8 mouse cellular contexts compared by ENCODE assay signal in the genomic region with DNA sequence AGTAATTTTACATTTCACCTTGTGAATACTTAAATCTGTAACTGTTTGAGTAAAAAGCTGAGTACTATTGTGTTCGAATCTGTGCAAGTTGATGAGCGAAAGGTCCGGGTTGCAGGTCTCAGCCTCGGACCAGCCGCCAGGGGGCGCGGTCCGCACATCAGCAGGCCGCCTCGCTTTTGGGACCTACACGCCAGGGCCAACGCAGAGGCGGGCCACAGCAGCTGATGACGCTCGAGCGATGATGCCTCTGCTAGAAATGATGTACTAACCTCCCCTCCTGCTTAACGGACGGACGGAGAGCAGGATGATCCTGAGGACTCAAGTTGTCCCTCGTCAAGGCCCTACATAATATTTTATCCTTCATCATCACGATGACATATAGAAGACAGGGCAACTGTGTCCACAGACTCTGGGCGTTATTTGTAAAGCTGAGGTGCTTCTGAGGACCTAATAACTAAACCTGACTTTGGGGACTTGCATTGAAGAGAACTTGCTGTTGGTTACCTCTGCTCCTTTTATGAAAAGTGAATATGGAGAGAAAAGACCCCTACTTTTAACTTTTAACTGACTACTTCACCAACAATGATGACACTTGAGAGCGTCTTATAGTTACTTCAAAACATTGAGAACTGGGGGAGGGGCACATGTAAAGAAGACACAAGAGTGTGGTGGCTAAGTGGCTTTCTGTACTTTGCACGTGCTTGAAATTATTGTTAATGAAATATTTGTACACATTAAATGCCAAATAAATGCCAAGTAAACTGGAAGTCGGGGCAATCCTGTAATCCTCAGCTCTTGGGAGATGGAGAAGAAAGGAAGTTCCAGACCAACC. TPM values are rescaled to one million over a fixed set of nuclear protein-coding genes. Genes with fewer than 3 reads are reported as not detected.
A peak's percentile ranks its signal among the peaks of the same experiment; 100 is the strongest.
DNase-seq lines count a peak whose midpoint lies in the region; ATAC-seq and TF ChIP-seq lines count a peak whose summit lies in the region.

No protein-coding gene starts in this region.

- peak; percentile 98 for TF ChIP-seq CTCF in small intestine, adult 2 months (IDR thresholded peaks at IDR 0.05; ENCODE audit: extremely low read depth, insufficient read length, insufficient replicate concordance, low read depth, low read length)

- H3K4me1 ChIP-seq in embryonic facial prominence, embryonic 12.5 days: peaks cover 20% of the 10 kb centered on the region
- H3K4me1 ChIP-seq in limb, embryonic 10.5 days: peaks cover 21% of the 10 kb centered on the region
- peaks cover 11% of the 10 kb centered on the region for H3K4me1 ChIP-seq in midbrain, embryonic 11.5 days (ENCODE audit: control insufficient read depth, insufficient read depth, low read length)
- peaks cover 3% of the 10 kb centered on the region; the same call in 1 of the 2 replicates for H3K4me1 ChIP-seq in small intestine, adult 2 months (ENCODE audit: control insufficient read depth, insufficient read depth, insufficient read length, low read length)

- TF ChIP-seq POLR2A in small intestine, adult 2 months (IDR thresholded peaks at IDR 0.05; ENCODE audit: low read depth, low read length): no peak

- peak overlapping the region; percentile 34 for H3K4me3 ChIP-seq in embryonic facial prominence, embryonic 12.5 days
- H3K4me3 ChIP-seq in limb, embryonic 10.5 days: peak overlapping the region; percentile 94
- peak overlapping the region; percentile 31 for H3K4me3 ChIP-seq in midbrain, embryonic 11.5 days (ENCODE audit: low read depth, low read length)
- H3K4me3 ChIP-seq in small intestine, adult 2 months (ENCODE audit: low read depth, low read length): peak overlapping the region; percentile 44

- peak; percentile 59 for ATAC-seq in embryonic facial prominence, embryonic 12.5 days (ENCODE audit: insufficient number of reproducible peaks, insufficient read depth, low FRiP score, low TSS enrichment)
- peak; percentile 80 for ATAC-seq in midbrain, embryonic 11.5 days (ENCODE audit: low FRiP score)

- WGBS in embryonic facial prominence, embryonic 12.5 days: 2% methylated on average over 25 of the region's 25 CpGs
- WGBS in limb, embryonic 10.5 days: 1% methylated on average over 25 of the region's 25 CpGs
- under 1% methylated on average over 25 of the region's 25 CpGs for WGBS in midbrain, embryonic 11.5 days
- WGBS in small intestine, adult 2 months: 3% methylated on average over 25 of the region's 25 CpGs

- H3K9ac ChIP-seq in embryonic facial prominence, embryonic 12.5 days: peak overlapping the region; percentile 27; the same call in 1 of the 2 replicates
- H3K9ac ChIP-seq in midbrain, embryonic 11.5 days (ENCODE audit: low read length): peak overlapping the region; percentile 42; the same call in 1 of the 2 replicates

- peak; percentile 97 for DNase-seq in 3T3-L1 (ENCODE audit: low read depth, low spot score)
- DNase-seq in adrenal gland, postnatal 14 days: peak; percentile 95
- DNase-seq in heart, adult 18-20 months: peak; percentile 89 to 94
- peak; percentile 88 for DNase-seq in kidney, adult 18-20 months
- DNase-seq in limb, embryonic 10.5 days (ENCODE audit: low spot score): peak; percentile 95
- peak; percentile 99 for DNase-seq in midbrain, embryonic 11.5 days (ENCODE audit: low spot score, missing footprints)

- H3K36me3 ChIP-seq in embryonic facial prominence, embryonic 12.5 days: peaks cover 23% of the 10 kb centered on the region
- peaks cover 28% of the 10 kb centered on the region for H3K36me3 ChIP-seq in limb, embryonic 10.5 days
- H3K36me3 ChIP-seq in midbrain, embryonic 11.5 days (ENCODE audit: control insufficient read depth, insufficient read depth, low read length): peaks cover 4% of the 10 kb centered on the region
- H3K36me3 ChIP-seq in small intestine, adult 2 months (ENCODE audit: control insufficient read depth, insufficient read depth, low read length): peaks cover 13% of the 10 kb centered on the region

- no peaks in the 10 kb centered on the region for H3K27me3 ChIP-seq in embryonic facial prominence, embryonic 12.5 days
- no peaks in the 10 kb centered on the region for H3K27me3 ChIP-seq in limb, embryonic 10.5 days (ENCODE audit: low read depth, poor library complexity, severe bottlenecking)
- H3K27me3 ChIP-seq in midbrain, embryonic 11.5 days (ENCODE audit: control insufficient read depth, insufficient read depth, low read length): no peaks in the 10 kb centered on the region
- H3K27me3 ChIP-seq in small intestine, adult 2 months (ENCODE audit: control insufficient read depth, insufficient read depth, low read length): no peaks in the 10 kb centered on the region

- no peak overlapping the region for H3K27ac ChIP-seq in embryonic facial prominence, embryonic 12.5 days
- no peak overlapping the region for H3K27ac ChIP-seq in limb, embryonic 10.5 days
- H3K27ac ChIP-seq in midbrain, embryonic 11.5 days (ENCODE audit: low read depth, low read length): no peak overlapping the region
- no peak overlapping the region; the same call in 1 of the 2 replicates for H3K27ac ChIP-seq in small intestine, adult 2 months (ENCODE audit: insufficient read depth, low read depth, low read length)

- H3K9me3 ChIP-seq in embryonic facial prominence, embryonic 12.5 days: no peaks in the 10 kb centered on the region
- H3K9me3 ChIP-seq in limb, embryonic 10.5 days (replicated peaks): no peaks in the 10 kb centered on the region
- no peaks in the 10 kb centered on the region for H3K9me3 ChIP-seq in midbrain, embryonic 11.5 days (ENCODE audit: control insufficient read depth, low read length)

- peak overlapping the region; percentile 75 for H3K4me2 ChIP-seq in embryonic facial prominence, embryonic 12.5 days (replicated peaks)
- H3K4me2 ChIP-seq in midbrain, embryonic 11.5 days: peak overlapping the region; percentile 92

RNA-seq across cellular contexts. Expression of gene Abt1, which starts 1.0 kb away (rescaled TPM):
- 5.9 and 6.3 TPM in 2 replicates for total RNA-seq in adrenal gland, postnatal 14 days (2021)
- polyA plus RNA-seq in embryonic facial prominence, embryonic 12.5 days (2016; fragmentation: Nextera tagmentation; extraction: Ambion mirVana): 12.9 and 13.9 TPM in 2 replicates
- total RNA-seq in heart, adult 18-20 months (2021): 1 to 10 TPM; 4.6 to 4.7 TPM
- polyA plus RNA-seq in limb, embryonic 10.5 days (2016; fragmentation: Nextera tagmentation; extraction: Ambion mirVana): 16.9 and 17.1 TPM in 2 replicates
- polyA plus RNA-seq in midbrain, embryonic 11.5 days (2014; fragmentation: Nextera tagmentation; extraction: Ambion mirVana): 14.0 and 14.9 TPM in 2 replicates
- polyA plus RNA-seq in small intestine, adult 2 months (2012; rRNA removed): 0.95 and 1.2 TPM in 2 replicates

RNA-seq across cellular contexts. Expression of gene Btn1a1, which starts 41.0 kb away (rescaled TPM):
- total RNA-seq in adrenal gland, postnatal 14 days (2021): 0.19 TPM in 1 of 2 replicates, not detected in the other
- 0.10 and 0.20 TPM in 2 replicates for polyA plus RNA-seq in embryonic facial prominence, embryonic 12.5 days (2016; fragmentation: Nextera tagmentation; extraction: Ambion mirVana)
- not detected for total RNA-seq in heart, adult 18-20 months (2021)
- polyA plus RNA-seq in limb, embryonic 10.5 days (2016; fragmentation: Nextera tagmentation; extraction: Ambion mirVana): 0.08 and 0.10 TPM in 2 replicates
- not detected in 2 replicates for polyA plus RNA-seq in midbrain, embryonic 11.5 days (2014; fragmentation: Nextera tagmentation; extraction: Ambion mirVana)
- 0.05 TPM in 1 of 2 replicates, not detected in the other for polyA plus RNA-seq in small intestine, adult 2 months (2012; rRNA removed)

RNA-seq across cellular contexts. Expression of gene Zfp322a, which starts 55.7 kb away (rescaled TPM):
- total RNA-seq in adrenal gland, postnatal 14 days (2021): 20.6 and 26.1 TPM in 2 replicates
- polyA plus RNA-seq in embryonic facial prominence, embryonic 12.5 days (2016; fragmentation: Nextera tagmentation; extraction: Ambion mirVana): 65.4 and 67.5 TPM in 2 replicates
- total RNA-seq in heart, adult 18-20 months (2021): 10 to 100 TPM; 16.7 to 17.3 TPM
- 55.7 and 69.0 TPM in 2 replicates for polyA plus RNA-seq in limb, embryonic 10.5 days (2016; fragmentation: Nextera tagmentation; extraction: Ambion mirVana)
- polyA plus RNA-seq in midbrain, embryonic 11.5 days (2014; fragmentation: Nextera tagmentation; extraction: Ambion mirVana): 69.4 and 77.9 TPM in 2 replicates
- 0.15 and 0.20 TPM in 2 replicates for polyA plus RNA-seq in small intestine, adult 2 months (2012; rRNA removed)

Comparison
In these comparisons a context has a peak if more than half of its experiments do, and no peak if none do; other contexts are left out.
1. H3K4me3 ChIP-seq: peak in every context shown above with its lines; median percentile 94 in limb, embryonic 10.5 days; 44 in small intestine, adult 2 months; 34 in embryonic facial prominence, embryonic 12.5 days; 31 in midbrain, embryonic 11.5 days.
2. RNA of gene Zfp322a, which starts 55.7 kb away (polyA plus RNA-seq): 69.4 to 77.9 TPM in midbrain, embryonic 11.5 days, 55.7 to 69.0 TPM in limb, embryonic 10.5 days and 65.4 to 67.5 TPM in embryonic facial prominence, embryonic 12.5 days; 0.15 to 0.20 TPM in small intestine, adult 2 months; every median in the first group is over 10 times any median in the second.
3. Peak in every context shown above with its lines, with median percentiles within 50 percentile points of each other: DNase-seq.